Mouse (Mus musculus) myocyte (in vitro differentiated cells): Measurements from ENCODE around the gene Crybg1.

Source experiments
- CEBPB ChIP-seq: IDR thresholded peaks from 2 replicates; pipeline ENCODE4 v1.6.1; 2011; ENCODE audit warnings: mild to moderate bottlenecking, moderate library complexity; ENCODE audit not compliant: poor library complexity, insufficient read depth, severe bottlenecking
- E2F4 ChIP-seq: IDR thresholded peaks from one replicate; pipeline ENCODE4 v1.6.1; 2011; ENCODE audit warnings: mild to moderate bottlenecking, control low read depth, moderate library complexity; ENCODE audit not compliant: insufficient read depth
- MAX ChIP-seq: IDR thresholded peaks from one replicate; pipeline ENCODE4 v1.6.1; 2011; ENCODE audit warnings: low read depth, mild to moderate bottlenecking, control low read depth
- MYOD1 ChIP-seq, 3 experiments: IDR thresholded peaks; one replicate each; pipeline ENCODE4 v1.6.1; 2011; ENCODE audit warnings: control low read depth in 2 of 3, low read depth in 2 of 3, mild to moderate bottlenecking in 2 of 3, moderate library complexity in 1 of 3; ENCODE audit not compliant: insufficient read length in 2 of 3, control insufficient read depth in 1 of 3
- MYOG ChIP-seq, 3 experiments: IDR thresholded peaks; one replicate each; pipeline ENCODE4 v1.6.1; 2011; ENCODE audit warnings: control low read depth in 2 of 3, low read depth in 2 of 3, mild to moderate bottlenecking in 2 of 3; ENCODE audit not compliant: insufficient read length in 2 of 3, control insufficient read depth in 1 of 3, insufficient read depth in 1 of 3
- POLR2A ChIP-seq: IDR thresholded peaks from one replicate; pipeline ENCODE4 v1.6.1; 2011; ENCODE audit warnings: low read depth, mild to moderate bottlenecking, control low read depth, moderate library complexity; ENCODE audit not compliant: insufficient read length
- POLR2AphosphoS2 ChIP-seq: IDR thresholded peaks from one replicate; pipeline ENCODE4 v1.6.1; 2011; ENCODE audit warnings: low read depth, control low read depth; ENCODE audit not compliant: insufficient read length
- TCF12 ChIP-seq: IDR thresholded peaks from one replicate; pipeline ENCODE4 v1.6.1; 2011; ENCODE audit warnings: mild to moderate bottlenecking, control low read depth; ENCODE audit not compliant: poor library complexity, insufficient read depth, severe bottlenecking
- USF1 ChIP-seq: IDR thresholded peaks from one replicate; pipeline ENCODE4 v1.6.1; 2011; ENCODE audit warnings: low read depth, mild to moderate bottlenecking, control low read depth, moderate library complexity

DNA sequence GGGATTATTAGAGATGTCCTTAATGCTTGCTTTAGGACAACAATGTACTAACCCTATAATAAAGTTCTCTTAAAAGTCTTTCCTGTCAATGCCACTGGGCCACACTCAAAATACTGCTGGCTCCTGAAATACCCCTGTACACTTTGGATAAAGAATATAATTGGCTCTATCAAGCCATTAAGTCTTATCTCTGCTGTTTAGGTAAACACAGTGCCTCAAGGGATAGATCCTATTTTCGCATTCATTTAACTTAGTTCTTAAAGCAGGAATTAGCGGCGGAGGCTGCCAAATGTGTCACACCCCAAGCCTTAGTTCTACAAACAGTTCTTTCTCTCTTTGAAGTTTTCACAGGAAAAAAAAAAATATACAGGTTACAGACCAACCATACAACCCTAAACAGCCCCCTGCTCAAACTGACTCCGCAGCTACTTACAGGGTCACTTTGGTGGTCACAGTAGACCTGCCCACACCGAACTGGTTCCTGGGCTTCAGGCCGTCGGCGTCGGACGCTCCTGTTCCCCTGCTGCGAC lies 145.6 kb downstream of the Crybg1 start:
- TF ChIP-seq POLR2A (no peak), MAX (no peak), MYOG (IDR thresholded peaks at IDR 0.05; ENCODE audit: control insufficient read depth in 1 of 3, insufficient read depth in 1 of 3, insufficient read length in 2 of 3, low read depth in 2 of 3) (no peak), E2F4 (no peak), POLR2AphosphoS2 (no peak), TCF12 (no peak), USF1 (no peak), CEBPB (no peak), MYOD1 (IDR thresholded peaks at IDR 0.05; ENCODE audit: control insufficient read depth in 1 of 3, insufficient read length in 2 of 3, low read depth in 2 of 3) (no peak)
